Mouse (Mus musculus): Measurements from ENCODE around the gene Prr7. TPM values are rescaled to one million over a fixed set of nuclear protein-coding genes. Genes with fewer than 3 reads are reported as not detected.

Prr7 gene
- total RNA-seq, 2 experiments from 2014 or later, result 0.81 to 1.6 TPM

DNA sequence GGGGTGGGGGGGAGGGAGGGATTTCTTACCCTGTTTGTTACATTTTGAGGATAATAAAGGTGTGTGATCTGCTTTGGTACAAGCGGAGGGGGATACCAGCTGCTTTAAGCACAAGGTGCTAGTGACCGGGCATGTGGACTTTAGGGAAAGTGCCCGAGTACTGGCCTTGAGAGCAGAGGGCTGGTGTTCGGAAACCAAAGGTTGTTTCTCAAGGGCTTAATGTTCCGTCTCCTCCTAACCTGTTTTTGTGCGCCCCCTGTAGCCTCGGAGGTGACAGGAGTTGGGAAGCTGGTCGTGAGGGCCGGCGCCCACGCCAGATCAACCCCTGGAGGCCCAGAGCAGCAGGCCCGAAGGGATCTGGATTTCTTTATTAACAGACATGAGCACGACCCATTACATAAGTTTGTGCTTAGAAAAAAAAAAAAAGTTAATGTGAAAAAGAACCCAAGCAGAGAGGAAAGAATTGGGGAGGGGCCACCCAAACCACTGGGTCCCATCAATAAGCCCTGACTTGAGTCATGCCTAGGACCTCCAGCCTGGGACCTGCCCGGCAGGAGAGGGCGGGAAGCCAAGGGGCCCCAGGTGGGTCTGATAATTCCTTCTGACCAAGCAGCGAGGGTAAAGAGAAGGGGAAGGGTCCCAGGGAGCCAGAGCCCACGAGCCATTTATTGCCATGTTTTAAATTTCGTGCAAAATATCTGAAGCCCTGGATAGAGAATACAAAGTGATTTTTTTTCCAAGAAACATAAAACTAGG, 9.2 kb downstream of the Prr7 start:
- DNase-seq, result no peak
- intact Hi-C loops (cut with DNase I), result loop anchor here (2.0 kb wide), 1 partner anchor 40 kb away; the partner anchor contains the start of gene Pdlim7

DNA sequence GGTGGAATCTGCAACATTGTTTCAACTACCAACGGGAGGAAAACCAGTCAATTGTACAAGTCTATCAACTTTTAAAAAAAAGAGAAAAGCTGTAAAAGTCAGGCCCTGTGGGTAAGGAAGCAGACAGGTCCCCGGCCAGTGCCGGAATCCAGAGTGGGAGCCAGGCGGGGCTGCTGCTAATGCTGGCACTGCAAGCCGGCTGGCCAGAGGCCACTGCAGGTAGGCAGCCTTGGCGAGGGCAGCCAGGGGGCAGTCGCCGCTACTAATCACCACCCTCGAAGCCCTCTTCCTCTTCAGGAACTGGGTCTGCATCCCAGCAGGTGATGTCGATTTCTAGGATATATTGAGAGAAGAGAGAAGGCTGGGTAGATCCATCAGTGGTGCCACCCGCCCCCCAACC, 9.9 kb downstream of the Prr7 start:
- DNase-seq, result no peak
- intact Hi-C loops (cut with DNase I), result loop anchor here (2.0 kb wide), 1 partner anchor 39 kb away; the partner anchor contains the start of gene Pdlim7

- intact Hi-C loops (cut with DNase I), result no loop called here
These were observed 10.6 kb downstream of the Prr7 start for GRCm38 (mm10) chr13:55474621-55475069.

GRCm38 (mm10) chr13:55475750-55476149, 11.7 kb downstream of the Prr7 start:
- DNase-seq, result no peak
- intact Hi-C loops (cut with DNase I), result no loop called here

More at GRCm38 (mm10) chr13:55474621-55475069, 10.6 kb downstream of the Prr7 start:
- DNase-seq, result no peak

GRCm38 (mm10) chr13:55476256-55476655, 12.2 kb downstream of the Prr7 start:
- intact Hi-C loops (cut with DNase I), result no loop called here
- no peak for DNase-seq

- DNase-seq, result no peak
- intact Hi-C loops (cut with DNase I), result no loop called here
These were observed 13.4 kb downstream of the Prr7 start for GRCm38 (mm10) chr13:55477492-55477891.

GRCm38 (mm10) chr13:55478036-55478435, 14.0 kb downstream of the Prr7 start:
- peak in 1 of 2 experiments; percentile 53 for DNase-seq
- intact Hi-C loops (cut with DNase I), result loop anchor here (2.0 kb wide), 1 partner anchor 37 kb away; no protein-coding TSS in a partner anchor

- intact Hi-C loops (cut with DNase I), result loop anchor here (2.0 kb wide), 1 partner anchor 36 kb away; no protein-coding TSS in a partner anchor
- peak in 1 of 2 experiments; percentile 43 for DNase-seq
These were observed 14.9 kb downstream of the Prr7 start for GRCm38 (mm10) chr13:55479008-55479407.

DNA sequence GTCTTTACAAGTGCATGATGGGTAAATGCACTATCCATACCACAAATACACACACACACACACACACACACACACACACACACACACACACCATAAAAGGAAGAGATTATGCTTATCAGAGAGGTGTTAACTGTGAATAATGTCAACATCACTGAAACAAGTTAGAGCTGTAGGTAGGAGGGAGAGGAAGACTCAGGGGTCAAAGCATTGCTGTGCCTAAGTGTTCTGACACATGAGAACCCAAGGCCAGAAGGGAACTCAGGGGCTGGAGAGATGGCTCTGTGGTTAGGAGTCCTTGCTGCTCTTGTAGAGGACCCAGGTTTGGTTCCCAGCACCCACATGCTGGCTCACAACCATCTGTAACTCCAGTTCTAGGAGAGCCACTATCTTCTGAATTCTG, 15.9 kb downstream of the Prr7 start:
- intact Hi-C loops (cut with DNase I), result loop anchor here (2.0 kb wide), 1 partner anchor 35 kb away; no protein-coding TSS in a partner anchor
- no peak for DNase-seq

- DNase-seq, result peak in 1 of 2 experiments; percentile 52
These were observed 18.5 kb downstream of the Prr7 start for GRCm38 (mm10) chr13:55482542-55482941.

DNA sequence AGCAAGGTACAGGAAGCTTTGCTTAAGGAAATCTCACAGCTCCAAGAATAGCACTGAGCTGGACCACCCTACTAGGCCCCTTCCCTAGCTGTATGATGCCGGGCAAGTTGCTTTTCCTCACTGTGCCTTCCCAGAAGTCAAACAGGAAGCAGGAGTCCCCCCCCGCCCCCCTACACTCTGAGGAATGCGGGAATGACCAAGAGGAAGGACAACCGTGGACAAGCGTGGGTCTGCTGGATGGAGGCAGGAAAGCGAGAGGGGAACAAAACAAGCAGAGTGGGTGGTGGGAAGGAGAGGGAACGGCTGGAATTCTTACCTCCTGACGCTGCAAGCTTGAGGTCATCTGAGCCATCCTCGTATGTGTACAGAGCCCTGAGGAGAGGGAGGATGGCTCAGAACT, 19.0 kb downstream of the Prr7 start:
- intact Hi-C loops (cut with DNase I), result no loop called here
- DNase-seq, result no peak

More at GRCm38 (mm10) chr13:55482542-55482941, 18.5 kb downstream of the Prr7 start:
- intact Hi-C loops (cut with DNase I), result no loop called here

GRCm38 (mm10) chr13:55483593-55483992, 19.5 kb downstream of the Prr7 start:
- intact Hi-C loops (cut with DNase I), result no loop called here
- no peak for DNase-seq

- intact Hi-C loops (cut with DNase I), result no loop called here
- no peak for DNase-seq
These were observed 20.5 kb downstream of the Prr7 start for GRCm38 (mm10) chr13:55484520-55485088.

DNA sequence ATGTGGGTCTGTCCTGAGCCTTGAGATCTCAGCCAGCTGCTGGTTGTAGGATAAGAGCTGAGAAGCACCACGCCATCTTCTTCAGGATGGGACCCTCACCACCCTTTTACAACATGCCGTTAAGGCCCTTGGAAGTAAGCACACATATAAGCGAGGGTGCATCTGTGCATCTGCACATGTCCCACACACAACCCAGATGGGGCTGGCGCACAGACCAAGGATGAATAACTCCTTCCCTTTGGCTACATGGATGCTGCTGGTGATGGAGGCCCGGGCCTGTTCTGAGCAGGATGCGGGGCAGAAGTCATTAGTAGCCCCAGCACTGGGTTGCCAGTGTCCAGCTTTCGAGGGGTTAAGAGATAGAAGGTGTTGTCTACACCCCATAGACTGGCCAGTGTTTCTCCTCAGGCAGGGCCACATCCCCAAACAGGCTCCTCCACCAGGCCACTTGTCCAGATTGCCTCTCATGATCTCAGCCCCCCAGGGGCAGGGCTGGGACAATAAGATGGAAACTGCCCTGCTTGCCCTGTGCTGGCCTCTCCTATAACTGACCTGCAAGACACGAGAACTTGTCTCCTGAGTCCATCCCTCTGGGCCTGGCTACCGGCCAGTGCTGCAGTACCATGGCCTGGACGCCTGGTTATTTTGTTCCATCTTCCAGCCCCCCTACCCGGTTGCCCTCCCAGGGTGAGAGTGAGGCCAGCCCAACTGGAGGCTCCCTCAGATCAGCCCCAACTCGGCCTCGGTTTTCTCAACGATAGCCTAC, 22.1 kb downstream of the Prr7 start:
- DNase-seq, result peak; percentile 49 to 50
- intact Hi-C loops (cut with DNase I), result no loop called here

GRCm38 (mm10) chr13:55486916-55487577, 23.0 kb downstream of the Prr7 start:
- intact Hi-C loops (cut with DNase I), result no loop called here
- peak; percentile 50 to 54 for DNase-seq

- intact Hi-C loops (cut with DNase I), result loop anchor here (2.0 kb wide), 1 partner anchor 15 kb away; no protein-coding TSS in a partner anchor
- peak; percentile 65 to 72 for DNase-seq
These were observed 23.8 kb downstream of the Prr7 start, which contains the start of gene Dbn1 for GRCm38 (mm10) chr13:55487578-55488498. Dbn1 (minus strand) TSS chr13:55488111.

DNA sequence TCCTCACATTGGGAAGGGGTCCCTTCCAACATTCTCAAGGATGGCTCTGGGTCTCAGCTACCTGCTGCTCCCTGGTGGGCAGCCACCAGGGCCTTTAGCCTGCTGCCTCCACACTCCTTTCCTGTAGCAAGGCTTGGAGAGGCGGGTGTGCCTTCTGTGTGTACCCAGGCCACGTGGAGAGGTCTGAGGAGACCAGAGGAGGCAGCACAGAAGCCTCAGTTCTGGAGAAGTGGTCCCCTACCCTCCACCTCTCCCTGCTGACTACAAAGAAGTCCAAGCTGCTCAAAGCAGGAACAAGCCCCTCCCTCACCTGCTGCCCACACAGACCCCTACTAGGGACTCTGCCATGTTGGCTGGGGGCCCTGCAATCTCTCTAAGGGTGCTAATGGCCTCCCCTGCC, 30.2 kb downstream of the Prr7 start:
- intact Hi-C loops (cut with DNase I), result no loop called here
- no peak for DNase-seq

GRCm38 (mm10) chr13:55494883-55495621, 31.0 kb downstream of the Prr7 start:
- intact Hi-C loops (cut with DNase I), result no loop called here
- peak; percentile 56 to 77 for DNase-seq
